Mouse (Mus musculus): ENCODE data around the gene Gm10974. TPM values are rescaled to one million over a fixed set of nuclear protein-coding genes. Genes with fewer than 3 reads are reported as not detected.

Gene Gm10974
- polyA plus RNA-seq, 1 experiment from 2014 or later = not detected

Small RNA genes lying within 50 kb of the gene (microRNA-seq; reads per million reads assigned to microRNA genes)
- not detected for gene Mir7057

Other genes starting within 250 kb of the Gm10974 start
- 14.2 and 14.3 TPM in 2 replicates for gene Lrrk1, start 22.4 kb downstream of the Gm10974 start, polyA plus RNA-seq (2016; fragmentation: Nextera tagmentation; extraction: Ambion mirVana)
- 5.9 and 6.8 TPM in 2 replicates for gene Aldh1a3, start 61.6 kb downstream of the Gm10974 start, polyA plus RNA-seq (2016; fragmentation: Nextera tagmentation; extraction: Ambion mirVana)

Data from limb, embryonic 12.5 days (tissue).